Mouse (Mus musculus) stomach, postnatal 0 days (tissue): ENCODE data around the gene Mmp8. TPM values are rescaled to one million over a fixed set of nuclear protein-coding genes. Genes with fewer than 3 reads are reported as not detected.

Source experiments
- ATAC-seq: fragments of 200-750 bp; cut with Nextera tagmentation; 2 replicates; pipeline ENCODE4 v1.8.0; 2017; ENCODE audit not compliant: low FRiP score, low TSS enrichment
- DNase-seq: peaks from one replicate; pipeline ENCODE4 v3.0.0-alpha.2; 2016; ENCODE audit warnings: low spot score
- H3K27ac ChIP-seq: fragments of 300-500 bp; sonication (generic); replicated peaks from 2 replicates; pipeline ENCODE4 v1.5.1; 2014; ENCODE audit warnings: mild to moderate bottlenecking, control low read depth
- H3K27me3 ChIP-seq: fragments of 300-500 bp; sonication (generic); 2 replicates; pipeline ENCODE4 v1.6.1; 2014; ENCODE audit warnings: low read length; ENCODE audit not compliant: control insufficient read depth, insufficient read depth
- H3K36me3 ChIP-seq: fragments of 300-500 bp; sonication (generic); 2 replicates; pipeline ENCODE4 v1.6.1; 2014; ENCODE audit warnings: low read length, mixed read lengths; ENCODE audit not compliant: control insufficient read depth, insufficient read depth
- H3K4me1 ChIP-seq: fragments of 300-500 bp; sonication (generic); replicated peaks from 2 replicates; pipeline ENCODE4 v1.6.1; 2014; ENCODE audit warnings: antibody characterized with exemption; ENCODE audit not compliant: control insufficient read depth, insufficient read depth
- H3K4me2 ChIP-seq: fragments of 300-500 bp; sonication (generic); replicated peaks from 2 replicates; pipeline ENCODE4 v1.6.1; 2014; ENCODE audit warnings: low read depth, mild to moderate bottlenecking, control low read depth, moderate library complexity
- H3K4me3 ChIP-seq: fragments of 300-500 bp; sonication (generic); 2 replicates; pipeline ENCODE4 v1.5.1; 2014; ENCODE audit warnings: low read depth, low read length, control low read depth
- H3K9ac ChIP-seq: fragments of 300-500 bp; sonication (generic); 2 replicates; pipeline ENCODE4 v1.6.1; 2014; ENCODE audit warnings: mild to moderate bottlenecking, low read length, control low read depth, mixed read lengths
- H3K9me3 ChIP-seq: fragments of 300-500 bp; sonication (generic); 2 replicates; pipeline ENCODE4 v1.6.1; 2016; ENCODE audit warnings: low read length; ENCODE audit not compliant: control insufficient read depth
- CTCF ChIP-seq: IDR thresholded peaks from 2 replicates; pipeline ENCODE4 v1.5.1; 2016; ENCODE audit warnings: antibody characterized with exemption, low read depth, mild to moderate bottlenecking, moderate library complexity
- EP300 ChIP-seq: optimal IDR thresholded peaks from 2 replicates; pipeline ENCODE3; 2016; ENCODE audit warnings: antibody characterized with exemption
- WGBS: fragments of 180-500 bp; shearing (Covaris S2); extraction: QIAGEN DNeasy Blood & Tissue Kit; methylation state at CpG from one replicate; pipeline ENCODE4 v1.1.7; 2014; 5-methylcytosine and 5-hydroxymethylcytosine counted together
- polyA plus RNA-seq: library from polyadenylated mRNA; unstranded; fragments of >200 nt; fragmentation: Nextera tagmentation; extraction: Ambion mirVana; gene quantifications from 2 replicates; pipeline ENCODE4 v1.2.1, GENCODE M21; 2015

The Mmp8 gene
- polyA plus RNA-seq, 1 experiment from 2014 or later = 0.16 TPM

- H3K4me3 ChIP-seq = no peak overlapping the region
- H3K36me3 ChIP-seq = no peaks in the 10 kb centered on the region
- no peak overlapping the region for H3K27ac ChIP-seq
- no peaks in the 10 kb centered on the region for H3K9me3 ChIP-seq
- no peak overlapping the region for H3K9ac ChIP-seq
- TF ChIP-seq CTCF (no peak), EP300 (no peak)
- DNase-seq (no peak), ATAC-seq (no peak)
- no peaks in the 10 kb centered on the region for H3K27me3 ChIP-seq
- WGBS = 37% methylated on average over 1 of the region's 1 CpGs
- no peak overlapping the region for H3K4me2 ChIP-seq
- H3K4me1 ChIP-seq = no peaks in the 10 kb centered on the region
These were observed 13.3 kb upstream of the Mmp8 start for GRCm38 (mm10) chr9:7544923-7545457.

DNA sequence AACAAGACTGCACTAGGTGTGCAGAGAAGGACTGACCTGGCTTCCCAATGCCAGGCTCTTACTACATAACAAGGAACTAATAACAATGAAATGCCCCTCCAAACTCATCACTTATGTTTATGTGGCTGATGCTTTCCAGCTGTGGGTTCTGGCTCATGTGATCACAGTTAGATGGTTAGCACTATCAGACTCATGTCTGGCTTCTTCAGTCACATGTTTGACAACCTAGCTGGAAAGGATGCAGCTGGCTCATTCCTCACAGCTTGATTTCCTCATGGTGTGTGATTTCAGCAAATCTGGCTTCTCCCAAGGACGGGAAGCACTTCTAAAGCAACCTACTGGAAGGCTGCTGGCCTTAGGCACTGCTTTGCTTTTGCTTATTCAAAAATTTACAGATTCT, 12.8 kb upstream of the Mmp8 start:
- H3K4me1 ChIP-seq = no peaks in the 10 kb centered on the region
- 32% methylated on average over 1 of the region's 1 CpGs for WGBS
- H3K9ac ChIP-seq = no peak overlapping the region
- TF ChIP-seq CTCF (no peak), EP300 (no peak)
- H3K9me3 ChIP-seq = no peaks in the 10 kb centered on the region
- ATAC-seq (peak; percentile 69; the same call in 1 of the 2 replicates), DNase-seq (no peak)
- no peak overlapping the region for H3K4me2 ChIP-seq
- no peaks in the 10 kb centered on the region for H3K36me3 ChIP-seq
- H3K4me3 ChIP-seq = no peak overlapping the region
- no peak overlapping the region for H3K27ac ChIP-seq
- no peaks in the 10 kb centered on the region for H3K27me3 ChIP-seq

DNA sequence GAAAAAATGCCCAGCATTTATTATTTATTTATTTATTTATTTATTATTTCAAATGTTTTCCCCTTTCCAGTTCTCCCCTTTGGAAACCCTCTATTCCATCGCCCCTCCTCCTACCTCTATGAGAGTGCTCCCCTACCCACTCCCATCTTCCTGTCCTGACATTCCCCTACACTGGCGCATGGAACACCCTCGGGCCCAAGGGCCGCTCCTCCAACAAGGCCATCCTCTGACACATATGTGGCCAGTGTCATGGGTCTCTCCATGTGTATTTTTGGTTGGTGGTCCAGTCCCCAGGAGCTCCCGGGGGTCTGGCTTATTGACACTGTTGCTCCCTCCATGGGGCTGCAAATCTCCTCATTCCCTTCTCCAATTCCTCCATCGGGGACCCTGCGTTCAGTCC, 12.3 kb upstream of the Mmp8 start:
- Histone ChIP-seq H3K4me2 (no peak overlapping the region), H3K9ac (no peak overlapping the region), H3K36me3 (no peaks in the 10 kb centered on the region), H3K4me1 (no peaks in the 10 kb centered on the region), H3K27ac (no peak overlapping the region), H3K9me3 (no peaks in the 10 kb centered on the region), H3K4me3 (no peak overlapping the region), H3K27me3 (no peaks in the 10 kb centered on the region)
- 85% methylated on average over 7 of the region's 7 CpGs for WGBS
- TF ChIP-seq EP300 = no peak
- no peak for TF ChIP-seq CTCF
- ATAC-seq = no peak
- no peak for DNase-seq

- H3K9me3 ChIP-seq = no peaks in the 10 kb centered on the region
- no peaks in the 10 kb centered on the region for H3K27me3 ChIP-seq
- no peak overlapping the region for H3K9ac ChIP-seq
- TF ChIP-seq CTCF = no peak
- no peak for TF ChIP-seq EP300
- ATAC-seq (no peak), DNase-seq (no peak)
- H3K27ac ChIP-seq = no peak overlapping the region
- no peaks in the 10 kb centered on the region for H3K4me1 ChIP-seq
- no peak overlapping the region for H3K4me3 ChIP-seq
- H3K4me2 ChIP-seq = no peak overlapping the region
- no peaks in the 10 kb centered on the region for H3K36me3 ChIP-seq
These were observed 6.3 kb upstream of the Mmp8 start for GRCm38 (mm10) chr9:7551943-7552342.

GRCm38 (mm10) chr9:7553536-7553935, 4.7 kb upstream of the Mmp8 start:
- no peak overlapping the region for H3K27ac ChIP-seq
- no peak overlapping the region for H3K9ac ChIP-seq
- H3K4me3 ChIP-seq = no peak overlapping the region
- no peaks in the 10 kb centered on the region for H3K27me3 ChIP-seq
- H3K4me2 ChIP-seq = no peak overlapping the region
- H3K4me1 ChIP-seq = no peaks in the 10 kb centered on the region
- TF ChIP-seq EP300 (no peak), CTCF (no peak)
- no peaks in the 10 kb centered on the region for H3K36me3 ChIP-seq
- 76% methylated on average over 3 of the region's 3 CpGs for WGBS
- ATAC-seq (no peak), DNase-seq (no peak)
- no peaks in the 10 kb centered on the region for H3K9me3 ChIP-seq

DNA sequence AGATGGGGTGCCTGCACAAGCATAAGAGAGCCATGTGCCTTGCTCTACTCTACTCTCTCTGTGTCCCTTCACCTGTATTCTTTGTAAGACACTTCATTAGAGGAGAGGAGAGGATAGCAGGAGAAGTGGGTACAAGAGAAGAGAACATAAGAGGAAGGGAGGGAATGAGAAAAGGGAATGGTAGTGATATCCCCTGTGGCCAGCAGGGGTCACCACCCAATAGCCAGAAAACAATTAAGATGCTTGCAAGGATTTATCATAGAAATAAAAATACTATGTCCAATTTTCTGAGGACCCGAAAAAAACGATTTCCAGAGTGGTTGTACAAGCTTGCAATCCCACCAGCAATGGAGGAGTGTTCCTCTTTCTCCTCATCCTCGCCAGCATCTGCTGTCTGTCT, 3.9 kb upstream of the Mmp8 start:
- H3K4me1 ChIP-seq = no peaks in the 10 kb centered on the region
- DNase-seq = peak; percentile 22
- H3K27me3 ChIP-seq = no peaks in the 10 kb centered on the region
- H3K4me3 ChIP-seq = no peak overlapping the region
- no peak for ATAC-seq
- H3K36me3 ChIP-seq = no peaks in the 10 kb centered on the region
- no peaks in the 10 kb centered on the region for H3K9me3 ChIP-seq
- no peak overlapping the region for H3K27ac ChIP-seq
- H3K4me2 ChIP-seq = no peak overlapping the region
- 37% methylated on average over 3 of the region's 3 CpGs for WGBS
- peak; percentile 74 for TF ChIP-seq CTCF
- no peak for TF ChIP-seq EP300
- no peak overlapping the region for H3K9ac ChIP-seq
